Mouse (Mus musculus): ENCODE measurements around the gene Gm21983. TPM values are rescaled to one million over a fixed set of nuclear protein-coding genes. Genes with fewer than 3 reads are reported as not detected.

The Gm21983 gene
- polyA plus RNA-seq, 1 experiment from 2014 or later, result 0.67 TPM

DNA sequence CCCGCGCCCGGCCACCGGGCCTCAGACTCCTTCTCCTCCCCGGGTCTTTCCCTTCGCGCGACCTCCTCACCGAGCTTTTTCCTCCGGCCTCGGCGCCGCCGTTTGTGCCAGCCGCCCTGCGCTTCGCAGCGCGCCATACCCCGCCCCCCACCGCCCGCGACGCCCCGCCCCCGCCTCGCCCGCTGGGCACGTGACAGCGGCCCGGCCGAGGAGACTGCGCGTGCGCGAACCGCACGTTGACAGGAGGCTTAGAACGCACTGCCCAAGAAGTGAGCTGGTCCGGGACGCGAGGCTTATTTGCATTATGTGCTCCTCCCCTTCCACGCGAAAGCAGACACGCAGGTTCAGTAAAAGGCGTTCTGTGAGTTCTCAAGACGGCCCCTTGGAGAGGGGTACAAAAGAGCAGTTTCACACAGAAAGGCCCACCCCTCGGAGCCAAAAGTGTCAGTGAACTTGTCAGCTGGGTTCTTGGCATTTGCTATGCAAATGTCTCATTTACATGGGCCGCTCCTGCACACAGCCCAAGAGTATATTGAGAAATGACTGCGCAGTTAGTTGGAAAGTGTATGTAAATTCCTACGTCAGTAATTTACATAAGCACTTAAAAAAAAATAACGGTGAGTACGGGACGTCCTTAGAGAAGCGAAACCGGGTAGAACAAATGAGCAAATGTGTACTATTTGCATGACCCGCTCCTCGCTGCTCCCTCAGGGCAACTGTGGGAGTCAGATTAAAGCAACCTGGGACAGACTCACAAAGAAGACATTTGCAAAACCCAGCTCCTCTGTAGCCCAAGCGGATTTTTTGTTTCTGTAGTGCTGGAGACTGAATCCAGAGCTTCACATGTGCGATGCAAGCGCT is 14.0 kb downstream of the Gm21983 start, which contains the start of gene Egln2:
Gene Egln2 (minus strand): TSS at position 189 of the 861 bp plus-strand sequence.
- peaks cover 31% of the 10 kb centered on the region for H3K4me1 ChIP-seq (ENCODE audit: control insufficient read depth, insufficient read depth, low read length)
- peak within 1 kb of the TSS; percentile 82 for H3K4me2 ChIP-seq
- H3K9ac ChIP-seq (ENCODE audit: low read depth, low read length), result peak within 1 kb of the TSS; percentile 93
- peak; percentile 84 for ATAC-seq (replicated peaks; ENCODE audit: insufficient number of reproducible peaks, low FRiP score, low TSS enrichment)
- peak within 1 kb of the TSS; percentile 78 for H3K4me3 ChIP-seq (ENCODE audit: low read depth, low read length)
- no peaks in the 10 kb centered on the region for H3K27me3 ChIP-seq (ENCODE audit: control insufficient read depth, insufficient read depth, low read length)
- H3K9me3 ChIP-seq (replicated peaks; ENCODE audit: control insufficient read depth, low read length), result no peaks in the 10 kb centered on the region
- 2% methylated on average over 59 of the region's 61 CpGs for WGBS (ENCODE audit: insufficient replicate concordance)
- H3K36me3 ChIP-seq (ENCODE audit: control insufficient read depth, insufficient read depth, low read length), result peaks cover 7% of the 10 kb centered on the region; the same call in 1 of the 2 replicates
- peak within 1 kb of the TSS; percentile 98 for H3K27ac ChIP-seq (ENCODE audit: low read depth, low read length)

DNA sequence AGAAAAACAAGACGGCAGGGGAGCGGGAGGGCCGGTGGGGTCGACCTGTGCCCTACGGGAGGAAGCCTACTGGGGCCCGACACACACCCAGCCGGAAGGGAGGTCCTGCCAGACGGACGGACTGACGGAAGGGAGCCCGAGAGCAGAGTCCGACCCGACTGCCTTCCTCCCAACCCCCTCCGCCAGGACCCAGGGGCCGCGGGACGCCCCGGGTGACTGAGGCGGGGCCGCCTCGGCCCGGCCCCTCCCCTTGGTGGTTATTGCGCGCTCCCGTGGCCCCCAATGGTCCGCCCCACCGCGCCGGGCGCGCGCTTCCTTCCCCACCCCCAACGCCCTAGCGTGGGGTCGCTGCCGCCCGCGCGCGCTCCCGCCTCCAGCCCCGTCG is 14.7 kb downstream of the Gm21983 start:
- peak overlapping the region; percentile 82 for H3K4me2 ChIP-seq
- no peaks in the 10 kb centered on the region for H3K27me3 ChIP-seq (ENCODE audit: control insufficient read depth, insufficient read depth, low read length)
- peak overlapping the region; percentile 98 for H3K27ac ChIP-seq (ENCODE audit: low read depth, low read length)
- H3K4me3 ChIP-seq (ENCODE audit: low read depth, low read length), result peak overlapping the region; percentile 78
- H3K9ac ChIP-seq (ENCODE audit: low read depth, low read length), result peak overlapping the region; percentile 93
- peaks cover 7% of the 10 kb centered on the region; the same call in 1 of the 2 replicates for H3K36me3 ChIP-seq (ENCODE audit: control insufficient read depth, insufficient read depth, low read length)
- peaks cover 31% of the 10 kb centered on the region for H3K4me1 ChIP-seq (ENCODE audit: control insufficient read depth, insufficient read depth, low read length)
- H3K9me3 ChIP-seq (replicated peaks; ENCODE audit: control insufficient read depth, low read length), result no peaks in the 10 kb centered on the region
- WGBS (ENCODE audit: insufficient replicate concordance), result 0% methylated on average over 25 of the region's 43 CpGs
- peak; percentile 81 for ATAC-seq (replicated peaks; ENCODE audit: insufficient number of reproducible peaks, low FRiP score, low TSS enrichment)

DNA sequence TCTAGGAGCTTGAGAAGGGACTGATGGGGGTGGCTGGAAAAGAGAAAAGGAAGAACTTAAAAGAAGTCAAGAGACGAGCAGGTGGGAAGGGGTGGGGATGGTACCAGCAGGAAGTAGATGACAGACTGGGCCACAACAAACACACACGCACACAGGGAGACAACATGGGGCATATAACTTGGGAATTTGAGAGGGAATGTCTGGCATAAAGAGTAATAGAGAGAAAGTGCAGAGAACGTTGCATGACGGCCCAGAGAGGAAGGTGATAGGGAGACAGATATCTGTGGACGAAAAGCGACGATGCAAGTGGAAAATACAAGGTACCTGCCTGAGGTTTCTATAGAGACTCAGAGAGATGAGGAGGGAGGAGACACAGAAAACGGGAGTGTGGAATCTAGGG is 15.2 kb downstream of the Gm21983 start:
- peaks cover 7% of the 10 kb centered on the region; the same call in 1 of the 2 replicates for H3K36me3 ChIP-seq (ENCODE audit: control insufficient read depth, insufficient read depth, low read length)
- no peaks in the 10 kb centered on the region for H3K27me3 ChIP-seq (ENCODE audit: control insufficient read depth, insufficient read depth, low read length)
- 2% methylated on average over 8 of the region's 8 CpGs for WGBS (ENCODE audit: insufficient replicate concordance)
- peaks cover 31% of the 10 kb centered on the region for H3K4me1 ChIP-seq (ENCODE audit: control insufficient read depth, insufficient read depth, low read length)
- ATAC-seq (replicated peaks; ENCODE audit: insufficient number of reproducible peaks, low FRiP score, low TSS enrichment), result no peak
- H3K9ac ChIP-seq (ENCODE audit: low read depth, low read length), result peak overlapping the region; percentile 93
- no peaks in the 10 kb centered on the region for H3K9me3 ChIP-seq (replicated peaks; ENCODE audit: control insufficient read depth, low read length)
- peak overlapping the region; percentile 82 for H3K4me2 ChIP-seq
- H3K27ac ChIP-seq (ENCODE audit: low read depth, low read length), result peak overlapping the region; percentile 98
- peak overlapping the region; percentile 78 for H3K4me3 ChIP-seq (ENCODE audit: low read depth, low read length)

- Histone ChIP-seq H3K4me1 (ENCODE audit: control insufficient read depth, insufficient read depth, low read length) (peaks cover 31% of the 10 kb centered on the region), H3K36me3 (ENCODE audit: control insufficient read depth, insufficient read depth, low read length) (peaks cover 7% of the 10 kb centered on the region; the same call in 1 of the 2 replicates), H3K27me3 (ENCODE audit: control insufficient read depth, insufficient read depth, low read length) (no peaks in the 10 kb centered on the region), H3K4me2 (peak overlapping the region; percentile 82), H3K4me3 (ENCODE audit: low read depth, low read length) (peak overlapping the region; percentile 78), H3K27ac (ENCODE audit: low read depth, low read length) (peak overlapping the region; percentile 98; the same call in 1 of the 2 replicates), H3K9me3 (replicated peaks; ENCODE audit: control insufficient read depth, low read length) (no peaks in the 10 kb centered on the region), H3K9ac (ENCODE audit: low read depth, low read length) (peak overlapping the region; percentile 93)
- ATAC-seq (replicated peaks; ENCODE audit: insufficient number of reproducible peaks, low FRiP score, low TSS enrichment), result no peak
- WGBS (ENCODE audit: insufficient replicate concordance), result 70% methylated on average over 23 of the region's 23 CpGs
Measured at GRCm38 (mm10) chr7:27165007-27165655, 15.8 kb downstream of the Gm21983 start.

DNA sequence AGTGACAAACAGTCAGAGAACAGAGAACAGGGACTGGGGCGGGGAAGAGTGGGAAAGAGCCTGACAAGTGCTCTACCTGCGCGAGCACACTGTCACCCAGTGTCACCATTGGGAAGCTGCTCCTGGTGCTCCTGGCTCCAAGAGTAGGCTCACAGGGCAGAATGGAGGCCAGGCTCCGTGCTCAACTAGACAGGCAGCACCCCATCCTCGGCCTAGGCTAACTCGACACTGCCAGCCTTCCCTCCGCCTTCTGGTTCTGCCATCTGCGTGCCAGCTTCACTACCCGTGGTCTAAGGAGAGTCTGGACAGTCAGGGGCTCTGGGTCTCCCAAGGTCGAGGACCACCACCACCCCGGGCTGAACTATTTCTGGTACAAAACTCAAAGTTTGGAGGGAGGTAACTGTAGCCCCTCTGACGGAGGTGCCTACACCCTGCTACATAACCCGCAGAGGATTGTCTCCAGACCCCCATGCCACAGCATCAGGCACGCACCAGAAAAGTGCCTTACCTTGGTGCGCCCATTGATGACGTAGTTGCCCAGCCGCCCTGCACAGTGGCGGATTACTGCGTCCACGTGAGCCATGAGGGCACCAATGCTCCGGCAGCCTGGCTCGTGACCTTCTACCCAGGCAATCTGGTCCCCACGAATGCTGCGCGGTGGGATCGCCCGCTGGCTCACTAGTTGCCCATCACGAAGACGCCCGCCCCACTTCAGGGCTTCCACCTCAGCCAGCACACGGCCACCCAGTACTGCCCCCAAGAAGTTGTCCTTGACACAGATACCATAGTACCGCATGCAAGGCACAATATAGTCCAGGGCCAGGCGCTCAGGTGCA is 16.6 kb downstream of the Gm21983 start:
- ATAC-seq (replicated peaks; ENCODE audit: insufficient number of reproducible peaks, low FRiP score, low TSS enrichment), result no peak
- Histone ChIP-seq H3K4me1 (ENCODE audit: control insufficient read depth, insufficient read depth, low read length) (peaks cover 31% of the 10 kb centered on the region), H3K4me2 (peak overlapping the region; percentile 82), H3K27ac (ENCODE audit: low read depth, low read length) (no peak overlapping the region), H3K27me3 (ENCODE audit: control insufficient read depth, insufficient read depth, low read length) (no peaks in the 10 kb centered on the region), H3K36me3 (ENCODE audit: control insufficient read depth, insufficient read depth, low read length) (peaks cover 7% of the 10 kb centered on the region; the same call in 1 of the 2 replicates), H3K9ac (ENCODE audit: low read depth, low read length) (peak overlapping the region; percentile 47), H3K4me3 (ENCODE audit: low read depth, low read length) (peak overlapping the region; percentile 78; the same call in 1 of the 2 replicates), H3K9me3 (replicated peaks; ENCODE audit: control insufficient read depth, low read length) (no peaks in the 10 kb centered on the region)
- 77% methylated on average over 33 of the region's 33 CpGs for WGBS (ENCODE audit: insufficient replicate concordance)

- Histone ChIP-seq H3K9me3 (replicated peaks; ENCODE audit: control insufficient read depth, low read length) (no peaks in the 10 kb centered on the region), H3K4me1 (ENCODE audit: control insufficient read depth, insufficient read depth, low read length) (peaks cover 31% of the 10 kb centered on the region), H3K9ac (ENCODE audit: low read depth, low read length) (no peak overlapping the region), H3K4me2 (peak overlapping the region; percentile 82; the same call in 1 of the 2 replicates), H3K4me3 (ENCODE audit: low read depth, low read length) (peak overlapping the region; percentile 8; the same call in 1 of the 2 replicates), H3K36me3 (ENCODE audit: control insufficient read depth, insufficient read depth, low read length) (peaks cover 15% of the 10 kb centered on the region), H3K27me3 (ENCODE audit: control insufficient read depth, insufficient read depth, low read length) (no peaks in the 10 kb centered on the region), H3K27ac (ENCODE audit: low read depth, low read length) (no peak overlapping the region)
- ATAC-seq (replicated peaks; ENCODE audit: insufficient number of reproducible peaks, low FRiP score, low TSS enrichment), result no peak
- WGBS (ENCODE audit: insufficient replicate concordance), result 70% methylated on average over 5 of the region's 5 CpGs
Measured at GRCm38 (mm10) chr7:27163450-27163805, 17.5 kb downstream of the Gm21983 start.

DNA sequence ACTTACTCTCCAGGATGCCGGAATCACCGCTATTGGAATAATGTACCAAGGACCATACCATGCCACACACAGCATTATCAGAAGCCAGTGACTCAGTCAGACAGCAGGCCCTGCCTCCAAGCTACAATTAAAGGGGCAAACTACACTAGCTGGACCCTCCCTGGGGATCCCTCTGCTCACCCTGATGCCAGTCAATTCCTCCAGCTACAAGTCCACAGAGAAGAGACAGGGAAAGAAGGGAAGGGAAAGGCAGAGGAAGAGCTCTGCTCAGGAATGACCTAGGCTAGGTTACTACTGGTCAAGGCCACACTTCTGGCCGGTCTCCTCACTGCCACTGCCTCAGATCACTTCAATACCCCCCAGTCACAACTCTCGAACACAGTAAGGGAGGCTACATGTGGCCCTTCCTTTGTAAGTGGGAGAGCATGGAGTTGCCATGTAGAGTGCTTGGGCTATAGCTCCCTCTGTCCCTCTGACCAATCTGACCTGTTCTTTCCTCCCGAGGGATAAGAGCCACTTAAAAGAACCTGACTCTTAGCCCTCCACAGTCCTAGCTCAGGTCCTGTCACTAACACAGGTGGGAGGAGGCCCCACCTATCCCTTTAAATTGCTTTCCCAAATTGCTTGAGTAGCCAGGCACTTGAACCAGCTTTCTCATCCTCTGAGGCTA is 18.0 kb downstream of the Gm21983 start:
- Histone ChIP-seq H3K4me2 (peak overlapping the region; percentile 82; the same call in 1 of the 2 replicates), H3K4me3 (ENCODE audit: low read depth, low read length) (no peak overlapping the region), H3K36me3 (ENCODE audit: control insufficient read depth, insufficient read depth, low read length) (peaks cover 19% of the 10 kb centered on the region), H3K9ac (ENCODE audit: low read depth, low read length) (no peak overlapping the region), H3K27ac (ENCODE audit: low read depth, low read length) (no peak overlapping the region), H3K27me3 (ENCODE audit: control insufficient read depth, insufficient read depth, low read length) (no peaks in the 10 kb centered on the region), H3K9me3 (replicated peaks; ENCODE audit: control insufficient read depth, low read length) (no peaks in the 10 kb centered on the region), H3K4me1 (ENCODE audit: control insufficient read depth, insufficient read depth, low read length) (peaks cover 31% of the 10 kb centered on the region)
- ATAC-seq (replicated peaks; ENCODE audit: insufficient number of reproducible peaks, low FRiP score, low TSS enrichment), result no peak
- 79% methylated on average over 5 of the region's 5 CpGs for WGBS (ENCODE audit: insufficient replicate concordance)

Measured in heart, embryonic 11.5 days (tissue).